Mouse (Mus musculus) cerebellum, postnatal 36 days (tissue): Measurements from ENCODE around the gene Ppia.
A peak's percentile ranks its signal among the peaks of the same experiment; 100 is the strongest.
"Not testable (repeated sequence)": the region's sequence is repeated elsewhere in the genome, so short reads cannot be mapped to it uniquely, and the experiment has no call there.

Source experiments
- DNase-seq, 2 experiments: peaks; one replicate each; pipeline ENCODE4 v3.0.0; 2021 to 2022; ENCODE audit warnings: mixed read lengths in 2 of 2

The Ppia gene

GRCm38 (mm10) chr11:6414751-6415550 is at the start of gene Ppia:
Gene Ppia (plus strand): TSS chr11:6415443.
- peak in 1 of 2 experiments; percentile 32 for DNase-seq

GRCm38 (mm10) chr11:6365885-6366284 is 49.4 kb upstream of the Ppia start:
- DNase-seq: peak; percentile 78 to 80

GRCm38 (mm10) chr11:6366434-6366833 is 48.8 kb upstream of the Ppia start:
- DNase-seq: no peak

GRCm38 (mm10) chr11:6367156-6367555 is 48.1 kb upstream of the Ppia start:
- DNase-seq: no peak

- not testable (repeated sequence) for DNase-seq
Observed at GRCm38 (mm10) chr11:6367986-6368385, 47.3 kb upstream of the Ppia start.

- no peak for DNase-seq
Observed at GRCm38 (mm10) chr11:6371376-6372155, 43.7 kb upstream of the Ppia start.

GRCm38 (mm10) chr11:6372784-6373183 is 42.5 kb upstream of the Ppia start:
- no peak for DNase-seq

- no peak for DNase-seq
Observed at GRCm38 (mm10) chr11:6380916-6381315, 34.3 kb upstream of the Ppia start.

- no peak for DNase-seq
Observed at GRCm38 (mm10) chr11:6388126-6388725, 27.0 kb upstream of the Ppia start.

- DNase-seq: peak; percentile 94 to 96
Observed at GRCm38 (mm10) chr11:6388726-6389413, 26.4 kb upstream of the Ppia start, which contains the start of gene Zmiz2. Gene Zmiz2 (plus strand): TSS chr11:6389074.

- DNase-seq: no peak
Observed at GRCm38 (mm10) chr11:6389483-6389921, 25.7 kb upstream of the Ppia start.

- DNase-seq: no peak
Observed at GRCm38 (mm10) chr11:6390376-6391053, 24.7 kb upstream of the Ppia start.

GRCm38 (mm10) chr11:6391516-6392276 is 23.5 kb upstream of the Ppia start:
- no peak for DNase-seq

- no peak for DNase-seq
Observed at GRCm38 (mm10) chr11:6392857-6393256, 22.4 kb upstream of the Ppia start.

GRCm38 (mm10) chr11:6393866-6394265 is 21.4 kb upstream of the Ppia start:
- peak in 1 of 2 experiments; percentile 20 for DNase-seq

GRCm38 (mm10) chr11:6395565-6395964 is 19.7 kb upstream of the Ppia start:
- no peak for DNase-seq

GRCm38 (mm10) chr11:6398141-6398540 is 17.1 kb upstream of the Ppia start:
- peak in 1 of 2 experiments; percentile 15 for DNase-seq

- peak; percentile 42 to 64 for DNase-seq
Observed at GRCm38 (mm10) chr11:6402515-6403510, 12.4 kb upstream of the Ppia start.

- DNase-seq: no peak
Observed at GRCm38 (mm10) chr11:6403830-6404405, 11.3 kb upstream of the Ppia start.
